Mouse (Mus musculus): ENCODE data around the gene Pabpc4. TPM values are rescaled to one million over a fixed set of nuclear protein-coding genes. Genes with fewer than 3 reads are reported as not detected.
"Not testable (repeated sequence)": the region's sequence is repeated elsewhere in the genome, so short reads cannot be mapped to it uniquely, and the experiment has no call there.

Gene Pabpc4
- total RNA-seq, 2 experiments from 2014 or later: 47.0 to 49.9 TPM

DNA sequence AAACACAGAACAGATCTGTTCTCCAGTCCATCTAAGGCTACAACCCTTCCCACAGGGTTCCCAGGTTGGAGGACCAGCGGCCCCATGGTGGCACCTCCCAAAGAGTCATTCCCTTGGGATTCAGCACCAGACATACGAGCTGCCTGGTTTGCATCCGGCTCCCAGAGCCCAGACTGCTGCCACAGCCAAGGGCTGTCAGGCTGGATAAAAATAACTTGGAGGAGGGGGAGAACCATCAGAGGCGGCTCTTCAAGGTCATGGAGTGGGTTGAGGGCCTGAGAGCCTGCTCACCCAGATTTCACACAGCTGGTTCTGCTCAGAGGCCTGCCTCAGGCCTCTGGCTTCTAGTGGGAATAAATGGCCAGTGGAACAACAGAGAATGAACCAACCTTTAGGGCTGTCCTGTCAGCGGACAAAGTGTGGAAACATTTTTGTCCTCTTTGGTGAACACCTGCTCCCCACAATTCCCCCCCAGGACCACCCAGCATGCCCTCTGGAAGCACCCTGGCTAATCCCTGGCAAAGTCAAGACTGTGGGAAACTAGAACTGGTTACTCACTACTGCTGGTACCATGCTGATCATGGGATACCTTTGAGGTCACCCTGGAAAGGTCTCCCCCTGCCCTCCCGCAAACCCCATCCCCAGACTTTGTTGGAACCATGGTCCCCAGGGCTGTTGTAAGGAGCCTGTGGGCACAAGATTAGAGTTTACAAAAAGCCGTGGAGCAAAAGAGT is 14.8 kb upstream of the Pabpc4 start:
- DNase-seq (ENCODE audit: low spot score in 2 of 2): no peak

DNA sequence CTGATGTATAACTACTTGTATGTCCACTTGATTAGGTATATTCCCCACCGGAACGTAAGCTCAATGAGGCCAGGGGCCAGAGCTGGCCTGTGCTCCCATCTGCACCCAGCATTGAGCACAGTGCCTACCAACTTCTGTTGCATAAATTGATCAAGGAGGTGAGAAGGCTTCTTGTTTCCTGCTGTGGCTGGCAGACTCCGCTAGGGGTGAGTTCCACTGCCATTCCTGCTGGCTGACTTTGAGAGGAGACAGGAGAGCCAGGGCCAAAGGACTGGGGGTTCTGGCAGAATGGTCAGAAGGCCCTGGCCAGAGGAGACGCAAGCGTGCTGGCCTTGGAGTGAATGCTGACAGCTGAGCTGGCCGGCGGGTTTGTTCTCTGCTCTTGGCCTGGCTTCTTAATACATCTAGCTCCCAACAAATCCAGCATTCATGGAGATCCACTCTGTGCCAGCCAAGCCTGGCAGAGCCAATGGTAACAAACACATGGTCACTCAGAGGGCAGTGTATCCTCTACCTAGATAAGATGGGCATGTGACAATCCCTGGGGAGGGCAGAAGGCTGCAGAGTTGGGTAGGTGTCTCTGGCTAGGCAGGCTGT is 13.1 kb upstream of the Pabpc4 start:
- DNase-seq (ENCODE audit: low spot score in 2 of 2): peak; percentile 69 to 71

DNA sequence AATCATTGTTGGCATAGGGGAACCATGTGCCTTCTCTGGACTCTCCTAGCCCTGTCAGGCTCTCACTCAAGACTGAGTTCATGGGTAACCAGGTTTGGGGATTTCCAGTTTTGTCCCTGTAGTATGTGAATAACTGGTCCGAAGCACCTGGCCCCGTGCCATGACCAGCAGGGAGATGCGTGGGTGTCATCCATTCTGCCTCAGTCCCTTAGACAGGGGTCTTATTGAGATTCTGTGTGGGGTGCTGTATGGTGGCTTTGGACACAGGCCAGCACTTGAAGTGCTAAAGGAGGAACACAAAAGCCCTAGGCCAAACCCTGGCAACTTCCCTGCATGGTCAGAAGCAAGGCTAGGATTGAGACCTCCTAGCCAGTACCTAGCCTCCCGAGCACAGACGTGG is 9.9 kb upstream of the Pabpc4 start:
- DNase-seq (ENCODE audit: low spot score in 2 of 2): no peak

DNA sequence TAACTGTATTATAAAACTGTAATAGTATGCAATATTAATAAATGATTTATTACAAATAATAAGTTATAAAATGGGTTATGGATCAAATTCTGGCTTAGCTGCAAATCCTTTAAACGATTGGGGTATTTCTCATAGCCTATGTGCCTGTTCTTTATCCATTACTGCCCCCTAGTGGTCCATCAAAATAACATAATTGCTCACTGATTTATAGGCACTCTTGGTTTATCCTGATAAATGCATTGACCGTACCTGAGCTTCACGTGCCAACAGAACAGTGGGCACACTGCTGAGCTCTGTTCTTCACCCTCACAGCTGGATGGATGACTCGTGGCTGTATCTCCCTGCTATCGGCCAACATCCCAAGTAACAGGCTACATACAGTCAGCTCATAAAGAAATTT is 7.5 kb upstream of the Pabpc4 start:
- no peak for DNase-seq (ENCODE audit: low spot score in 2 of 2)

DNA sequence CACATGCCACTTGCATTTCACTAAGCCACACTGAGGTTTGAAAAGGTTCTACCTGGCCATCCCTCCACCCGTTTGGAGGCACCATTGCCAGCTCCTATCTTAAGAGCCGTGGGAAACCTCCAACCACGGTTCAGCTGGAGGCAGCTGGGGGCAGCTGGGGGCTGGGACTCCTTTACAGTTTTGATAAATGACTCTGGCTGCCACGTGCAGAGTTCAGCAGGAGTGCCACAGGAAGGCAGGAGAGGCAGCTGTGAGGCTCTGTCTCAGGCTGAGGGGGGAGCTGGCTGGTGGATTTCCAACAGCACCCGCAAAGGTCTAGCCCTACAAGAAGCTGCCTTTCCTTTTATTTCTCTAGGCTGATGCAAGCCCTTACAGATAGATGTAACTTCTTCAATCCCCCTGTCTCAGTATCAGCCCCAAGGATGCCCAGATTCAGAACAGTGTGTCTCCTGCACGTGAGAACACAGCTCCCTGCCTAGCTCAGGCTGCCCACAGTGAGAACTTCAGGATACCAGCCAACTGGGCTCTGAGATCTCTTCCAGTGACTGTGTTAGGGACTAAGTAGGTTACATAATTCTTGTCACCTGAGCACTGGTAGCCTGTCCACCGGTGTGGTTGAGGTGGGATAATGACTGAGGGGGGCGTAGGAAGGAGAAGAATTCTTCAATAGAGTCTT is 1.9 kb upstream of the Pabpc4 start:
- no peak for DNase-seq (ENCODE audit: low spot score in 2 of 2)

DNA sequence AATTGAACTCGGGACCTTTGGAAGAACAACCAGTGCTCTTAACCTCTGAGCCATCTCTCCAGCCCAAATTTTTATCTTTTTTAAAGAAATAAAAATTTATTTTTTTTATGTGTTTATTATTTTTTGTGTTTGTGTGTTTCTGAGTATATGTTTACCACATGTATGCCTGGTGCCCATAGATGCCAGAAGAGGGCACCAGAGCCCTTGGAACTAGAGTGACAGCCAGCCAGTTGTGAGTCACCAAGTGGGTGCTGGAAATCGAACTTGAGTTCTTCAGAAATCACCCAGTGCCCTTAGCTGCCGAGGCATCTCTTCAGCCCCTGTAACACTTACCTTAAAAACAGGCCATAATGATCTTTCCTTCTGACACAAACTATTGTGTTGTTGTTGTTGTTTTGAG is 8.9 kb downstream of the Pabpc4 start:
- no peak for DNase-seq (ENCODE audit: low spot score in 2 of 2)

DNA sequence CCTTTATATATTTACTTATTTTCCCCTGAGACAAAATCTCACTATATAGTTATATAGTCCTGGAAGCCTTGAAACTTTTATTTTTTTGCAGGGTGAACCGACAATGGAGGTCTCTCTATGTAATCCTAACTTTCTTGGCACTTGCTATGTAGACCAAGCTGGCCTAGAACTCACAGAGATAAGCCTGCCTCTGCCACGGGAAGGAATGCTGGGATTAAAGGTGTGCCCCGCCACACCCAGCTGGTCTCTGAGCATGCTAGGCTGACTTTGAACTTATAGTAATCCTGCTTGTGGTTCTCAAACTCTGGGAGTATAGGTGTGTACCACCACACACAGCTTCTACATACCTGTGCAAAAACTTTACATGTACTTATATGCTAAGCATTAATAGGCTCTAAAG is 18.0 kb downstream of the Pabpc4 start:
- no peak for DNase-seq (ENCODE audit: low spot score in 2 of 2)

DNA sequence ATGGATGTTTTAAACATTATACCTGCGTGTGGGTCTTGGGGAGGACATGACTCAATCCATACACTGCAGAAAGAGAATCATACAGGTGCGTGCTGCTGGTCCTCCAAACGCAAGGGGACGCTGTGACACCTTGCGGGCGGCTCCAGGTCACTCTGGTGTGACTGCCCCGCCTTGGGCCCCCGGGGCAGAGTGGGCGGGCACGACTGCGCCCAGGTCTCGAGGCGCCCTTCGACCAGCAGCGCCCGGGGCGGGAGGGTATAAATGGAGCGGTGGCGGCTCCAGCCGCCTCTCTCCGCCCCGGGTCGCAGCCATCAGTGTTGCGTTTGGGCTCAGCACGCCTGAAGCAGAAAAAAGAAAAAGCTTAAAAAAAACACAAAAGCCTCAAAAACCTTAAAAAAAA is 20.3 kb downstream of the Pabpc4 start:
- DNase-seq (ENCODE audit: low spot score in 2 of 2): peak; percentile 84 to 88

DNA sequence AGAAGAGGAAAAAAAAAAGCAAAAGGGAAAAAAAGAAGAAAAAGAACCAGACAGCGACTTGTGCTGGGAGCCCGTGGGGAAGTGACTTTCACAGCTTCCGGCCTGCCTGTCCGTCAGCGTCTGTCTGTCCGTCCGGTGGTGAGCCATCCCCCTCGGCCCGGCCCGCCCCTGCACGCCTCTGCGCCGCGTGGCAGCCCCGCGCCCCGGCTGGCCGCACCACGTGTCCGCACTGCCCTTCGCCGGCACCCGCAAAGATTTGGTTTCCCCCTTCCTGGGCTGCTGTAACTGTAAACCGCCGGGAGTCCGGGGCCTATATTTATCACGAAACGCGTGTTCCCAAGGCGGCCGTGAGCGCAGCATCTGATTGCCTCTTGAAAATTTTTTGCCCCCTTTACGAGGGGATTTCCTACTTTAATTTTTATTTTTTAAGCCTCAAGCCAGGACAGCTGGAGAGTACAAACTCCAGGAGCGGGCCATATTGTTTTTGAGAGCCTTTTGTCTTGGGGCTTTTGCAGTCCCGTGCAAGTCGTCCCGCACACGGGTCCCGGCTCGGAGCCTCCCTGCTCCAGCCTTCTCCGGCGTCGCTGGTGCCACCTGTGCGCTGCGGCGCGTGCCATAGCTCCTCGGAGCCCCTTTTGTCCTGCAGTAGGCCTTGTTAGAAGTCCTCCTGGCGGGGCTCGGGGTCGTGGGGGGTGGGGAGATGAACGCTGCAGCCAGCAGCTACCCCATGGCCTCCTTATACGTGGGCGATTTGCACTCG is 20.9 kb downstream of the Pabpc4 start:
- peak; percentile 30 to 61 for DNase-seq (ENCODE audit: low spot score in 2 of 2)

DNA sequence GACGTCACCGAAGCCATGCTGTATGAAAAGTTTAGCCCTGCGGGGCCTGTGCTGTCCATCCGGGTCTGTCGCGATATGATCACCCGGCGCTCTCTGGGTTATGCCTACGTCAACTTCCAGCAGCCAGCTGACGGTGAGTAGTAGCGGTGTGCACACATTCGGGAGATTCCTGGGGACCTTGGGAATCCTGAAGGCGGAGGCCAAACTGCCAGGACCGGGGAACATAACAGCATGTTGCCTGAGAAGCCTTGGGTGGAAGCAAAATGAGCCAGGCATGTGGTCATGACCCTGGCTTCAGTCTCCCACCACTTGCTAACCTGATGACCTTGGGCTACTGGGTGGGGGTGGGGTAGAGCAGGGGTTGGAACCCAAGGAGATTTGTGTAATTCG is 21.5 kb downstream of the Pabpc4 start:
- DNase-seq (ENCODE audit: low spot score in 2 of 2): not testable (repeated sequence)

DNA sequence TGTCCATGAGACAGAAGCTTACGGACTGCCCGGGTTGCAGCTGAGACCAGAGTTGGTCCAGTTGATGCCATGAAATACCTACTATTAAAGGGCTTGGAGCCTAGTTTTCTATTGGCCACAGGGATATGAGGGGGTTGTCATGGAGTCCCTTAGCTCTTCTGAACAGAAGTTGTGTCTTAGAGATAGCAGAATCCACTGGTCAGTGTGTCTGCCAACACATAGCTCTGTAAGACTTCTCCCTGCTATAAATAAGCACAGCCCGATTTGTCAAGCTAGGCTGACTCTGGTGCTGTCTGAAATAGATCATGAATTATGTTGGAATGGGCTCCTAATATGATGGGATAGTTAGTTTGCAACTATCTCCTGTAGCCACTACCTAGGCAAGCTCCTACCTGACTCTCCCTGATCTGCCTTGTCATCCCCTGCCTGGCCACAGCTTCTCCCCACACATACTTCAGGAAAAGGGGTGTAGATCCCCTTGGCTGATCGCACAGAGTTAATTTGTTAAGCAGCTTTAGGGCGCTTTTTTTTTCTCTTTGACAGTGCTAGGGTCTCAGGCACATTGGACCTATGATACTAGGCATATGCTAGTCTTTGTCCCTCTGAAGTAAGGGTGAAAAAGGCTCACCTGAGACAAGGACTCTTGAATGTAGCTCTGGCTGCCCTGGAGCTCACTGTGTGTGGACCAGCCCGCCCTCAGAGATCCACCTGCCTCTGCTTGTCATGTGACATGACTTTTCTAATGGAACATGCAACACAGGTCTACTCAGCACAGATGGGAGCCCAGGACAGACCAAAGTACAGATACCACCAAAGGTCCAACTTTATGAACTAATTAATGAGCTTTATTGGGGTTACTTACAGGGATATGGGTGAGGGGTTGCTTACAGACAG is 22.8 kb downstream of the Pabpc4 start:
- DNase-seq (ENCODE audit: low spot score in 2 of 2): no peak

DNA sequence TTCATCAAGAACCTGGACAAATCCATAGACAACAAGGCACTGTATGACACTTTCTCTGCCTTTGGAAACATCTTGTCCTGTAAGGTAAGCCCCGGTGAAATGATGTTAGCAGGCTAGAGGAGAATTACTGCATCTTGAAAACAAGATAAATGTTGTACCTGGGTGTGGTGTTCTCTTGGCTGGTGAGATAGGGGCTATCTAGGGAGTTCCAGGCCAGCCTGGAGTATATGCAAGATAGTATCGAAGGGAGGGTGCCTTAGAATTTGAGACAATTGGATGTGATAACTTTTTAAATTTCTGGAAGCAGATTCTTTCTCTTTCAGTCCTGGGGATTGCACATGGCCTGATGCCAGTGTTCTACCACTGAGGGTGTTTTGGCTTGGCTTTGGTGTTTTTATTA is 24.6 kb downstream of the Pabpc4 start:
- DNase-seq (ENCODE audit: low spot score in 2 of 2): no peak

DNA sequence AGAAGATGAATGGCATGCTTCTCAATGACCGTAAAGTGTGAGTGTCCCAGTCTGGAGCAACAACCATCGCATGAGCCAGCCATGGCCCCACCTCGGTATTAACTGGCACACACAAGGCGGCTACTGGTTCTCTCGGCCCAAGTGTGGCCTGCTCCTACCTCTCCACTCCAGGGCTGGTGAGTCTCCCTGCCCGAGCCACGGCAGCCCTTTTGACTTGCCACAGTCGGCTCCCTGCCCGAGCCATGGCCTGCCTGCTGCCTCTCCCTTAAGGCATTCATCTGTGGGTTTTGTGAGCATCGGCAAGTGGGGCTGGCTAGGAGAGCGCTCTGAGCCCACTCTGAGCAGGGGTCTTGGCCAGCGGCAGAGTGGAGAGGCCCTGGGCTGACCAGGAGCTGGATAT is 26.9 kb downstream of the Pabpc4 start:
- DNase-seq (ENCODE audit: low spot score in 2 of 2): no peak

DNA sequence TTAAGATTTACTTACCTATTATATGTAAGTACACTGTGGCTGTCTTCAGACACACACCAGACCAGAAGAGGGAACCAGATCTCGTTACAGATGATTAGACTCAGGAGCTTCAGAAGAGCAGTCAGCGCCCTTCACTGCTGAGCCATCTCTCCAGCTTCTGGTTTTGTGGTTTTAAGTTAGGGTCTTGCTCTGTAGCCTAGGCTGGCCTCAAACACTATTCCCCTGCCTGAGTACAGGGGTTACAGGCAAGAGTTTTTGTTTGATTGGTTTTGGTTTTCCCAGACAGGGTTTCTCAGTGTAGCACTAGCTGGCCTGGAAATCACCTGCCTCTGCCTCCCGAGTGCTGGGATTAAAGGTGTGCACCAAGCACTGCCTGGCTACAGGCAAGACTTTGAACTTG is 30.2 kb downstream of the Pabpc4 start:
- DNase-seq (ENCODE audit: low spot score in 2 of 2): no peak

DNA sequence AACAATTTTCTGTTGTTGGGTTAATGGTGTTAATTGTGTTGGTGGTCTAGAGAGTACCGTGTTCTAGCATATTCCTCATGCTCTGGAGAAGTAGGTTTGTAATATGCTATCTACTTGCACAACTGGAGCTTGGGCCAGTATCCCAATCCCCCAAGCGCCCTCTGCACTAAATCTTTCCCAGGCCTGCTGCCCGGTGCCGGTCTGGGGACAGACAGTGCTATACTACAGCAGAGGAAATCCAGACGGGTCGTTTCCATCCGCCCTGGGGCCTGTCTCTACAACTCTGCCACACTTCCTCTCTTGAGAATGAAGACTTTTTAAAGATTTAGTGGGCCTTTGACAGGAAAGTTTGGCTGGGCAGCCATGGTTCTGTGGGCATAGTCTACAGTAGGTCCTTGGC is 30.8 kb downstream of the Pabpc4 start:
- no peak for DNase-seq (ENCODE audit: low spot score in 2 of 2)

DNA sequence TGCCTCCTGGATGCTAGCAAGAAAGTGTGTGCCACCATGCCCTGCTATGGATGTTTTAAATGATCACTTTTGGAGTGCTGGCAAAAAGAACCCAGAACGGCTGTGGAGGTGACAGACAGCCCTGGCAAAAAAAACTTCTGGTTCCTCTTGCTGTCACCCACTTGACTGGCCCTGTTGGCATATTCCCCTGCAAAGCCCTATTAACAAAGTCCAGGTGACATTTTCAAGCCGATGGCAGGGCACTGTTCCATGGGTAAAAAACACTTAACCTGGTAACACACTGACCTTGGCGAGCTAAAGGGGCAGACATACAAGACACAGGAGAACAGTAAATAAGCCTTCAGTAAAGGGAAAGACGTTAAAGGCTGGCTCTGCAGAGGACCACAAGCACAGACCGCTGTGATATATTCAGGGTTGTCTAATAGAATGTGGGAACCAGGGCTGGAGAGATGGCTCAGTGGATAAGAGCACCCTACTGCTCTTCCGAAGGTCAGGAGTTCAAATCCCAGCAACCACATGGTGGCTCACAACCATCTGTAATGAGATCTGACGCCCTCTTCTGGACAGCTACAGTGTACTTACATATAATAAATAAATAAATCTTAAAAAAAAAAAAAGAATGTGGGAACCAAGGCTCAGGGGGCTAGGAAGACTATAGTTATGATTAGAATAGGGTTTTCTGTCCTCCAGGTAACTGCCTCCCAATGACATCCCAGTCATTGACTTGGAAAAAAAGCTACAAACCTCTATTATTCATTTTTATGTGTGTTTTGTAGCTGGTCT is 31.7 kb downstream of the Pabpc4 start:
- no peak for DNase-seq (ENCODE audit: low spot score in 2 of 2)

DNA sequence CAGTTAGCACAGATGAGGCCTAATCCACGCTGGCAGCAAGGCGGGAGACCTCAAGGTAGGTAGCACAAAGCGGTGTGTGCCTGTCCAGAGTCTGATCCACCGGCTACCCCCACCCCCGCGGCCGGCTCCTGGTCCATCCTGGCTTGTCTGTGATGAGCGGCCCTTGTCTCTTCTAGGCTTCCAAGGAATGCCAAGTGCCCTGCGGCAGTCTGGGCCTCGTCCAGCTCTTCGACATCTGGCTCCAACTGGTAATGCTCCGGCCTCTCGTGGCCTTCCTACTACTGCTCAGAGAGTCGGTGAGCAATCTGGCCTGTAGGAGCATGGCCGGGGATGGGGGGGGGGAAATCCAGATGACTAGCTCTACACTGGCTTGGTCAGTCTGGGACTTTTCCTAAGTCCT is 32.9 kb downstream of the Pabpc4 start:
- not testable (repeated sequence) for DNase-seq (ENCODE audit: low spot score in 2 of 2)

DNA sequence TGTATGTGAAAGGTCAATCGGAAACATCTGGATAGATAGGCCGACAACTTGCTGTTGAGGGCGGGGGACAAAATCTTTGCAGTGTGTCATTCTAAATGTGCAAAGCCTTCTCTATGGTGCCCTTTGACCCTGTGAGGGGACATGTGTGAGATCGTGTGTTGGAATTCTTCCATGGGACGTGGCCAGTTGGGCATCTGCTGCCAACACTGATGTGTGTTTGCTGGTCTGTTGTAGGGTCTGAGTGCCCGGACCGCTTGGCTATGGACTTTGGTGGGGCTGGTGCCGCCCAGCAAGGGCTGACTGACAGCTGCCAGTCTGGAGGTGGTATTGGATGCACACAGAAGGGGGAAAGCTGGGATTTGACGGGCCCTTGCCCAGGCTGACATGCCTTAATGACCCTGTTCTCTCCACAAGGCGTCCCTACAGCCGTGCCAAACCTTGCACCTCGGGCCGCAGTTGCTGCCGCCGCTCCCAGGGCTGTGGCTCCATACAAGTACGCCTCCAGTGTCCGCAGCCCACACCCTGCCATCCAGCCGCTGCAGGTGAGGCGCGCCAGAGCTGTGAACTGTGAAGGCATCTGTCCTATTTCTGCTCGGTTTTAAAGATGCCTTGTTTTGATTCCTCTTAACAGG is 33.5 kb downstream of the Pabpc4 start:
- DNase-seq (ENCODE audit: low spot score in 2 of 2): no peak

DNA sequence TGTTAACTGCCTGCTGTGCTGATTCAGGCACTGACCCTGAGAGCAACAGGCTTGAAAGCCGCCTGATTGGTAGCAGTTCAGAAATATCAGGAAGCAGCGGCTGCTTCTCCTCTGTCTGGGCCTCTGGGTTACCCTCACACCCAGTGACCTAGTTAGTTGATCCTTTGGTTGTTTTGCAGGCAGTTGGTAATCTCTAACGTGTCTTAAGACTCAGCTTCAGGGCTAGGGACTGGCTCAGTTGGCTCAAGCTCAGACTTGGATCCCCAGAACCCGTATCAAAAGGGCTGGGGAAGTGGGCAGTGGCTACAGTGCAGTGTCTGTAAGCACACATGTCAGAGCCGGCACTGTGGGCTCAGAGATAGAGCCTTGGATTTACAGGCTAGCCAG is 34.0 kb downstream of the Pabpc4 start:
- no peak for DNase-seq (ENCODE audit: low spot score in 2 of 2)

Data from layer of hippocampus, postnatal 10 days (tissue).